Mouse (Mus musculus) liver, adult 2 months (tissue): Measurements from ENCODE around the gene Fancl. TPM values are rescaled to one million over a fixed set of nuclear protein-coding genes. Genes with fewer than 3 reads are reported as not detected.

Experiments
- DNase-seq: peaks from one replicate; pipeline ENCODE4 v3.0.0-alpha.2; 2011; ENCODE audit warnings: low read depth, low spot score; ENCODE audit errors: extremely low read depth
- H3K27ac ChIP-seq: fragments of 200-500 bp; replicated peaks from 2 replicates; pipeline ENCODE4 v1.5.1; 2012; ENCODE audit warnings: low read depth, mild to moderate bottlenecking, control low read depth, inconsistent platforms, low read length; ENCODE audit not compliant: insufficient read depth
- H3K27me3 ChIP-seq: fragments of 200-500 bp; 2 replicates; pipeline ENCODE4 v1.6.1; 2012; ENCODE audit warnings: mild to moderate bottlenecking, moderate library complexity, low read length, inconsistent platforms; ENCODE audit not compliant: control insufficient read depth, insufficient read depth
- H3K36me3 ChIP-seq: fragments of 200-500 bp; 2 replicates; pipeline ENCODE4 v1.6.1; 2012; ENCODE audit warnings: low read length, inconsistent platforms; ENCODE audit not compliant: control insufficient read depth, insufficient read depth
- H3K4me1 ChIP-seq: fragments of 200-500 bp; 2 replicates; pipeline ENCODE4 v1.6.1; 2011; ENCODE audit warnings: low read length; ENCODE audit not compliant: control insufficient read depth, insufficient read depth
- H3K4me3 ChIP-seq: fragments of 200-500 bp; 2 replicates; pipeline ENCODE4 v1.5.1; 2011; ENCODE audit warnings: low read depth, mild to moderate bottlenecking, control low read depth, low read length, moderate library complexity; ENCODE audit not compliant: insufficient read depth
- H3K79me2 ChIP-seq: fragments of 200-500 bp; 2 replicates; pipeline ENCODE4 v1.6.1; 2012; ENCODE audit warnings: inconsistent platforms, mild to moderate bottlenecking, low read length, moderate library complexity; ENCODE audit not compliant: control insufficient read depth, insufficient read depth
- H3K9ac ChIP-seq: fragments of 200-500 bp; 2 replicates; pipeline ENCODE4 v1.6.1; 2012; ENCODE audit warnings: low read depth, mild to moderate bottlenecking, control low read depth, inconsistent platforms, low read length
- CTCF ChIP-seq: fragments of 200-500 bp; IDR thresholded peaks from 2 replicates; pipeline ENCODE4 v1.5.1; 2011; ENCODE audit warnings: low read depth, low read length, control low read depth
- POLR2A ChIP-seq: fragments of 200-500 bp; IDR thresholded peaks from 2 replicates; pipeline ENCODE4 v1.6.1; 2011; ENCODE audit warnings: low read length, control low read depth; ENCODE audit not compliant: insufficient read depth; ENCODE audit errors: extremely low read depth
- WGBS: fragments of 180-500 bp; shearing (Covaris S2); methylation state at CpG from one replicate; pipeline ENCODE4 v1.1.7; 2018; 5-methylcytosine and 5-hydroxymethylcytosine counted together
- polyA plus RNA-seq: library from polyadenylated mRNA; depleted of rRNA; stranded (reverse); fragments of >200 nt; gene quantifications from 2 replicates; pipeline ENCODE4 v1.2.3, GENCODE M21; 2012
- total RNA-seq: library from RNA; depleted of rRNA; stranded (reverse); fragments of >200 nt; gene quantifications from 2 replicates; pipeline ENCODE4 v1.2.3, GENCODE M21; 2014

The Fancl gene
- total and polyA plus RNA-seq, 2 experiments, result 1.2 to 10.0 TPM

DNA sequence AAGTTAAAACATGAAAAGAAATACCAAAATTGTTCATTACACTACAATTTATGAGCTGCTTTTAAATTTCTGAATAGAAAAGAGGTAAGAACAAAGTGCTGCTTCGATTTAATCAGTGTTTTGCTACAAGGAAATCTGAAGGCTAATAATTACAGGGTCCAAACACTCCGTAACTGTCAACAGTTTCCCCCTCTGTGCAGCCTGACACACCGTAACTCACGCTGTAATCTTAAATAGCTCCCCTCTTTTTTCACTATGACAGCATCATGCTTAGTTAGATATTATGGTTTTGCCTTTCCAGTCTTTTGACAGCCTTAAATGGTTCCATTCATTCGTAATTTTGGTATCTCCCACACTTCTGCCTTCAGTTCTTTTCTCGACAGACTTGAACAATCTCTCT is 4.4 kb upstream of the Fancl start:
- Histone ChIP-seq H3K36me3 (no peaks in the 10 kb centered on the region), H3K4me1 (no peaks in the 10 kb centered on the region), H3K79me2 (no peaks in the 10 kb centered on the region), H3K27ac (no peak overlapping the region), H3K27me3 (no peaks in the 10 kb centered on the region), H3K4me3 (no peak overlapping the region), H3K9ac (no peak overlapping the region)
- no peak for DNase-seq
- TF ChIP-seq POLR2A, result no peak
- no peak for TF ChIP-seq CTCF
- 79% methylated on average over 6 of the region's 6 CpGs for WGBS

DNA sequence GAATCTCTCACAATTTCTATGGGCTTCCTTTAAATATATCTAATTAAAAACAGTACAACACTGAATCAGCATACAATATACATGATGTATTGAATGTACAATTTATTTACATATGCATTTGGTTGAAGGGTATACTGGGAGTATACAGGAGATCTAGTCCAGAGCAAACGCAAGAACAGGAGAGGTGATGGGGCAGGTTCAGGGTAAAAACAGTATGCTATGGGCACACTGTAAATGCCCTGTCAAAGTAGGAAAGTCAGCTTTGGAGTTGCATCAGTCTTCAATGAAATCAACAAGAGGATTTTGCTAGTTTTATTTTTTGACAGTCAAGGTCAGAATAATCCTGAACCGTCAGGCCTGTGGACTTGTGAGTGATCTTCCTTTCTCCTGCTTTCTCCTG is 743 bp downstream of the Fancl start:
- TF ChIP-seq POLR2A (no peak), CTCF (no peak)
- H3K4me1 ChIP-seq, result no peaks in the 10 kb centered on the region
- H3K9ac ChIP-seq, result no peak overlapping the region
- no peak overlapping the region for H3K27ac ChIP-seq
- peak overlapping the region; percentile 84 for H3K4me3 ChIP-seq
- DNase-seq, result no peak
- peaks cover 3% of the 10 kb centered on the region; the same call in 1 of the 2 replicates for H3K79me2 ChIP-seq
- H3K36me3 ChIP-seq, result no peaks in the 10 kb centered on the region
- no peaks in the 10 kb centered on the region for H3K27me3 ChIP-seq
- 46% methylated on average over 2 of the region's 2 CpGs for WGBS

DNA sequence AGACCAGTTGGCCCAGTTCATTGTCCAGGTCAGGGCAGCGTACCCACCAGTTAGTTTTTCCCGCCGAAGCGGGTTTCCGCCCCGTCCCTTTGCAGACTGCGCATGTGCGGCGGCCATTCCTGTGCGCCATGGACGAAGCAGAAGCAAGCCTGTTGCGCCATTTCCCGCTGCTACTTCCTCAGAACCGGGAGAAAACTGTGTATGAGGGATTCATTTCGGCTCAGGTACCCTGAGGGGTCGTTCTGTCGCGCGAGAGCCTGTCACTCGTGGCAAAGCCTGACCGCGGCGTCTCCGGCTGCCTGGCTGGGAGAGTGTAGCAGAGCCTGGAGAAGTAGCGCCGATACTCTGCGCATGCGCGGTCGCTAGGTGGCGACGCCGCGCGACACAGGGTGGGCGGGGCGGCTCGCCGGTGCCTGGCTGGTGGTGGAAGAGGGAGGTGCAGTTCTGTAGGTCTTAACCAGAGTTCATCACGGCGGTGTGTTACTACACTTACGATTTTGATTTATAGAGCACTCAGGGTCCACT is 1.2 kb downstream of the Fancl start:
- peak; percentile 81 for DNase-seq
- Histone ChIP-seq H3K79me2 (peaks cover 3% of the 10 kb centered on the region; the same call in 1 of the 2 replicates), H3K9ac (peak overlapping the region; percentile 91), H3K36me3 (no peaks in the 10 kb centered on the region), H3K4me1 (no peaks in the 10 kb centered on the region), H3K27me3 (no peaks in the 10 kb centered on the region), H3K27ac (peak overlapping the region; percentile 92), H3K4me3 (peak overlapping the region; percentile 84)
- TF ChIP-seq POLR2A, result peak; percentile 49; the same call in 1 of the 2 replicates
- peak; percentile 56 for TF ChIP-seq CTCF
- under 1% methylated on average over 42 of the region's 42 CpGs for WGBS

DNA sequence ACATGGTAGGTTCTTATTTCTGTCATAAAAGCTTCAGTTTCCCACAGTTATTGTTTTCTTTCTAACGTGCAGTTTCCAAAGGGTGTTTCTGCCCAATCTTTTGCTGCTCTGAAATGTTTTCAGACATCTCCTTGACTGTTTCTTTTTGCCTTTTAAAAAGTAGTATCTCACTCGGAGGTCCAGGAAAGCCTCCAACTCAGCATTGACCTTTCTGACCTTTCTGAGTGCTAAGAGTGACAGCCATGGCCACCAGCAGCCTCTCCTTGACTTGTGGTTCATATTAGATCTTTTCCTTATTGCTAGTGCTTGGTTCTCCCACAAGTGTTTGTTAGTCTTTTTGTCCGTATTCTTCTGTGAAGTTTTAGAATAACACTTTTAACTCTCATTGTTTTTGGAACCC is 9.6 kb downstream of the Fancl start:
- Histone ChIP-seq H3K36me3 (no peaks in the 10 kb centered on the region), H3K79me2 (no peaks in the 10 kb centered on the region; the same call in 1 of the 2 replicates), H3K27me3 (no peaks in the 10 kb centered on the region), H3K4me1 (no peaks in the 10 kb centered on the region), H3K4me3 (no peak overlapping the region), H3K27ac (no peak overlapping the region), H3K9ac (no peak overlapping the region)
- DNase-seq, result no peak
- no peak for TF ChIP-seq CTCF
- TF ChIP-seq POLR2A, result no peak
- WGBS, result 71% methylated on average over 3 of the region's 3 CpGs

DNA sequence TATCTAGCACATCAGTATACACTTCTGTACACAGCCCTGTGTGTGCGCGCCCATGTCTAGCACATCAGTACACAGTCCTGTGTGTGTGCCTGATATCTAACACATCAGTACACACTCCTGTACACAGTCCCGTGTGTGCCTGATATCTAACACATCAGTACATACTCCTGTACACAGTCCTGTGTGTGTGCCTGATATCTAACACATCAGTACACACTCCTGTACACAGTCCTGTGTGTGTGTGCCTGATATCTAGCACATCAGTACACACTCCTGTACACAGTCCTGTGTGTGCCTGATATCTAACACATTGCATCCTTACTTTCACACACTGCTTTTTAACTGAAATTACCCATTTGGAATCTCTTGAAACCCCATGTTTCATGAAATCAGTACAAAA is 27.0 kb downstream of the Fancl start:
- Histone ChIP-seq H3K9ac (no peak overlapping the region), H3K36me3 (no peaks in the 10 kb centered on the region), H3K79me2 (no peaks in the 10 kb centered on the region), H3K27me3 (no peaks in the 10 kb centered on the region), H3K27ac (no peak overlapping the region), H3K4me3 (no peak overlapping the region), H3K4me1 (no peaks in the 10 kb centered on the region)
- TF ChIP-seq CTCF (no peak), POLR2A (no peak)
- 92% methylated on average over 3 of the region's 3 CpGs for WGBS
- no peak for DNase-seq

DNA sequence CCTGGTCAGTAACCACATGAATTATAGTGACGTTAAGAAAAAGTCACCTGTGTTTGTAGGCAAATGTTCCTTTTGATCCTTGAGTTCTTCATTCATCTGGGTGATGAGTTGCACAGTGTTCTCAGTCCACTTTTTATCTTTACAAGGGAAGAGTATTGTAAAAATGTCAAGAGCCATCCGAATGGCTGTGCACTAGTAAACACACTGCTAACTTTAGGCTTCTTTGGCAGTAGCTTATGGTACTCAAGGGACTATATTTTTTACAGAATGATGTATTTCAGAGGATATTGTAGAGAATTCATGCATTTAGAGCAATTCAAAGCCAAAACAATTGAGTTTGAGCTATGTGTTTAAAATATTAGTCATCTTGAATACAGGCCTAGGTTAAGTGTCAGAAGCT is 35.5 kb downstream of the Fancl start:
- H3K9ac ChIP-seq, result no peak overlapping the region
- no peak overlapping the region for H3K27ac ChIP-seq
- no peak for DNase-seq
- H3K36me3 ChIP-seq, result peaks cover 8% of the 10 kb centered on the region; the same call in 1 of the 2 replicates
- no peak overlapping the region for H3K4me3 ChIP-seq
- 100% methylated on average over 2 of the region's 2 CpGs for WGBS
- H3K4me1 ChIP-seq, result no peaks in the 10 kb centered on the region
- H3K27me3 ChIP-seq, result no peaks in the 10 kb centered on the region
- TF ChIP-seq CTCF, result no peak
- TF ChIP-seq POLR2A, result no peak
- H3K79me2 ChIP-seq, result no peaks in the 10 kb centered on the region
